Mouse (Mus musculus): ENCODE data around the gene OR5BS1P.
"Not testable (repeated sequence)": the region's sequence is repeated elsewhere in the genome, so short reads cannot be mapped to it uniquely, and the experiment has no call there.

Gene OR5BS1P

DNA sequence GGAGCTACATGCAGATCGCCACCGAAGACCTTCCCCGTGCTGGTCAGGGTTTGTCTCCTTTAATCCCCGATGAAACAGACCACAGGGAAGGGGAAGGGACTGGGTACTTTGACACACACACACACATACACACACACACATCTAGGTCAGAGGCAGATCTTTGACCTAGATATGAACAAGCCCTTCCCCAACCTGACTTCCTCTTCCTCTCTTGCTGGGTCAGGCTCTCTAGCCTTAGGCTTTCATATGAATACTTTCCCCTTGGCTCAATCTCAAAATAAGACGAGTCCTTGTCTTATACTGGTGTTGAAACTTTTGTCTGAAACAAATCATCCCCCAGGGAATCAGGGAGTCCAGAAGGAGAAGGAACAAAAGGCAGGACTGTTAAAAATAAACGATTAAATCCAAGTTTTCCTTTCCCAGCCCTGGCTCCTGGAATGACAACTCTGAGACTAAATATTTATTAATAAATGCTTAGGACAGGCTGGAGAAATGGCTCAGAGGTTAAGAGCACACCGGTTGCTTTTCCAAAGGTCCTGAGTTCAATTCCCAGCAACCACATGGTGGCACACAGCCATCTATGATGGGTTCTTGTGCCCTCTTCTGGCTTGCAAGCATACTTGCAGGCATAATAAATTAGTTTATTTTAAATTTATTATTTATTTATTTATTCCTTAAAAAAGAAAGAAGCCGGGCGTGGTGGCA is 36.7 kb downstream of the OR5BS1P start:
- no peak for DNase-seq (ENCODE audit: low read depth)

DNA sequence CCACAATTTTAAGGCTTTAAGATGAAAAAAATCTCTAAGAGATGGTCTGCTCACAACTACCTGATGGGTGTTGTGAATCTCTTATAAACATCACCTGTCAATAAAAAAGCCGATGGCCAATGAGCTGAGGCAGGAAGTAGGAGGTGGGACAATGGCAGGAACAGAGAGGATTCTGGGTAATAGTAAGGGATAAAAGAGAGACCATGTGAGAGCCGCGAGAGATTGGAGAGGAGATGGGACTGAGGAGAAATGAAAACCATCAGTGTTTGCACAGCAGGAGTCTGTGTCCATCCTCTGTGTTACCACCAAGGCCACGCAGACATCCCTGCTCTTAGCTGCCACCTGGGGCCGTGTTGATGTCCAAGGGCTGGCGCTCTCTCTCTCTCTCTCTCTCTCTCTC is 37.6 kb downstream of the OR5BS1P start:
- no peak for DNase-seq (ENCODE audit: low read depth)

DNA sequence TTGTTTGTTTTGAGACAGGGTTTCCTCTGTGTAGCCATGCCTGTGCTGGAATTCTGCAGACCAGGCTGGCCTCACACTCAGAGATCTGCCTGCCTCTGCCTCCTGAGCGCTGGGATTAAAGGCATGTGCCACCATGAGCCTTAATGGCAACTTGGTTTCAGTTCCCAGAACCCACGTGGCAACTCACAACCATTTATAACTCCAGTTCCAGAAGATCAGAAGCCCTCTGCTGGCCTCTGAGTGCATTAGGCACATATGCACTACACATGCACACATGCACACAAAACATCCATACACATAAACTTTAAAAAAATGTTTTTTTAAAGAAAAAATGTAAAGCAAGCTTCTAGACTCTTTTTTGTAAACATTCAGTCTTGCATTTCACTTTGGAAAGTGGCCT is 39.7 kb downstream of the OR5BS1P start:
- DNase-seq (ENCODE audit: low read depth) = no peak

DNA sequence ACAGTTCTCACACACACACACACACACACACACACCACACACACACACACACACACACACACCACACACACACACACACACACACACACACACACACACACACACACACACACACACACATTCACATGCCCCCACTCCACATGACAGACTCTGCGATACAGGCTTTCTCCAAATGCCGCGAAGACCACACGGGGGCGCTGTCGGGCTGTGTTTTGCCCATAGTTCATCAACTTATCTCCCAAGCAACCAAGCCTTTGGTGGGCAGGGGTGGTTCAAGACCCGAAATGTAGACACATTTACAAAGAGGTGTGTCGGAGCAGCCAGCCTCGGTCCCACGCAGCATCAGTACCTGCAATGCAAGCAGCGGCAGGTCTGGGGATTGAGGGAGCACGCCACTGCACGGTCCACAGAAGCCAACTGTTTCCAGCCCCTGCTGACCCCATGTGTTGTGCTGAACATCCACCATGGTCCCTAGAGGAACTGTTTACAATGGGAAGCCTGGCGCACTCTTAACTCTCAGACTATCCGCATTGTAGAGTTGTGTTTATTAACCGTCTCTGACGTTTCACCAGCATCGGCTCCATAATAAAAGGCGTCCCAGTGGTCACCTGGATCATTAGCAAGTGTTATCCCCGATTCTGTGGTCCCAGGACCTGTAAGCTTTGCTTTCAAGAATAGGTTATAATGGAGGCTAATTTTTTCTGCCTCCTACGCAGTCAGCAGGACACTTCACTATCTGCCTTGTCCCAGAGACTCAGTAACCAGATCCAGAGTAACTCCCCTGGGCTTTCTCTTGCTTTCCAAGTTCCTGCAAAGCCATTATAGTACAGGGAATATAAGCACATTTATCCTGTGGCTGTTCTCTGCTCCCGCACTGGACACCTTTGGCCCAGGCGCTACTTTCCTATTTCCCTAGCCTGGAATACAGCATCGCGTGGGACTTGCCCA is 41.0 kb downstream of the OR5BS1P start:
- peak; percentile 81 for DNase-seq (ENCODE audit: low read depth)

DNA sequence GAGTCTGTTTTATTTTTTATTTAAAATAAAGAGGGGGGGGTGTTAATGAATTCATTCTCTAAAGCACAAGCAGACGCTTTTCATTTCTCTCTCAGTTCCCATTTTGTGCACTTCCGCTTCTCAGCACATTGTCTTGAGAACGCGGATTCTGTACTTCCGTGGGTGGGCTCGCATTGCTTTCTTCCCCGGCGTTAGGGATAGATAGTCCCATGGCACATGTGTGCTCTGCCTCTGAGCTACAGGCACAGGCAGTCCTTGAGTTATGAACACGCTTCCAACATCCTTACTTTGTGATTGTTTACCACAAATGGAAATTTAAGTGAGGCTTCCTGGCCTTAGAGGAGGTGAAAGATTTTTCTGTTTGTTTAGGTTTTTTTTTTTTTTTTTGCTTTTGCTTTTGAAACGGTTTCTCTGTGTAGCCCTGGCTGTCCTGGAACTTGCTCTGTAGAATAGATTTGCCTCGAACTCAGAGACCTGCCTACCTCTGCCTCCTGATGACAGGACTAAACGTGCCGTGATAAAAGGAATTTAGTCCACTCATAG is 41.8 kb downstream of the OR5BS1P start:
- no peak for DNase-seq (ENCODE audit: low read depth)

GRCm38 (mm10) chr15:98512232-98512631 is 42.5 kb downstream of the OR5BS1P start:
- no peak for DNase-seq (ENCODE audit: low read depth)

- no peak for DNase-seq (ENCODE audit: low read depth)
Measured at GRCm38 (mm10) chr15:98512799-98513321, 43.2 kb downstream of the OR5BS1P start.

DNA sequence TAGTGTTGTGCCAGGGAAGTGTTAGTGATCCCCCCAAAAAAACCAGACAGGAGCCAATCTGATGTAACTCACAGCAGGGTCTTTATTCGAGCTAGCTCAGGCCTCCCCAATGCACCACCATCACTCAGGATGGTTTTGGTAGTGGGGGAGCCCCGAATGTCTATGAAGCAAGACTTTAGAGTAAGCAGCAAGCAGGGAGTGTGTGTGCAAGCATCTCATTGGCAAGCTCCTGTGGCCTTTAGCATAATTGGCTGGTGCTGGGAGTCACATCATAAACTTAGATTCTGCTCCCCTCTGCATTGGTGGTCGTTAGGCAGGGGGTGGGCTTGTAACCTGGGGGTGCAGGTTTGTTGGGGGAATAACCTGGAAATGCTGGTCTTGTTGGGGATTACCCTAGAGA is 44.0 kb downstream of the OR5BS1P start:
- not testable (repeated sequence) for DNase-seq (ENCODE audit: low read depth)

DNA sequence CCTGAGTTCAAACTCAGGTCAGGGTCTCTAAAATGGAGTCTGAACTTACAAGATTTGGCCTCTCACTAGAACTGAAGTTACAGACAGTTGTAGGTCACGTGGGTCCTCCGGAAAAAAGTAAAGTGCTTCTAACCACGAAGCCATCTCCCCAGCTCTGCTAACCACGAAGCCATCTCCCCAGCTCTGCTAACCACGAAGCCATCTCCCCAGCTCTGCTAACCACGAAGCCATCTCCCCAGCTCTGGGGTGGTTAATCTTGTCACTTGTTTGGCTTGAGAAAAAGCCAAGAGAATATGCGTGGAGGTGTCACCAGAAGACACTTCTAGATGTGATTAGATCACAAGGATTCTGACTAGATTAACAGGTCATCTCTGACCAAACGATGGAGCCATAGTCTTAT is 44.5 kb downstream of the OR5BS1P start:
- DNase-seq (ENCODE audit: low read depth) = no peak

GRCm38 (mm10) chr15:98514845-98515244 is 45.1 kb downstream of the OR5BS1P start:
- DNase-seq (ENCODE audit: low read depth) = not testable (repeated sequence)

GRCm38 (mm10) chr15:98517380-98518355 is 48.0 kb downstream of the OR5BS1P start:
- DNase-seq (ENCODE audit: low read depth) = no peak

GRCm38 (mm10) chr15:98521245-98521644 is 51.5 kb downstream of the OR5BS1P start:
- DNase-seq (ENCODE audit: low read depth) = no peak

GRCm38 (mm10) chr15:98526057-98526456 is 56.4 kb downstream of the OR5BS1P start:
- no peak for DNase-seq (ENCODE audit: low read depth)

DNA sequence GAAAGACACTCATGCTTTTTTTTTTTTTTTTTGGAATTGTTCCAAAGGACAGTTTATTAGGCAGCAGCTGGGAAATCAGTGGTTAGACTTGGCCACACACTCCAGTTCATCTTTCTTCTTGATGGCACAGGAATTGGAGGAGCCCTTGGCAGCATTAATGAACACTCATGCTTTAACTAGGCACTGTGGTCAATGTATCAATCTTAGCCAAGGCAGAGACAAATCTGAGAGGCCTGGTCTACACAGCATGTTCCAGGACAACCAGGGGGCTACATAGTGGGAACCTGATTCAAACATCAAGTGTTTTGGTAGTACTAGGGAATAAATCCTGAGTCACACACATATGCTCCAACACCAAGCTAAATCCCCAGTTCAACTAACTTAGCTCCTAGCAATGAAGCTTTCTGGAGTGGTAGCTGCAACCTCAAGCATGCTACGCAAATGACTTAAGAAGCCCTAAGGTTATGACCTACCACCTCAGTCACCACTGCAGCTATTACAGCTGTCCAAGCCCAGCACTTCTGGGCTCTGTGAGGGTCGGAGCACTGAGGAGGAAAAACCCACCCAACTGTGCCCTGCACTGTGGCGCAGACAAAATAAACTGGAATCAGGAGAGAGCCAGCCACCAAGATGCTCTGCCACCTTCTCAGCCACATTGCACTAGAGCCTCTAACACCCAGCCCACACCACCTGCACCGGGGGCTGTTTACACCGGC is 57.5 kb downstream of the OR5BS1P start:
- no peak for DNase-seq (ENCODE audit: low read depth)

- no peak for DNase-seq (ENCODE audit: low read depth)
Measured at GRCm38 (mm10) chr15:98528066-98528563, 58.4 kb downstream of the OR5BS1P start.

Measured in c-Kit-positive CD71-negative TER-119-negative erythroid progenitor cells, embryonic 14.5 days (primary cell).